Mouse (Mus musculus) cerebellum, adult 11 months (tissue): Measurements from ENCODE around the gene Sh3rf1.

Experiments
- DNase-seq: peaks from one replicate; pipeline ENCODE4 v3.0.0; 2022

Sh3rf1 gene

DNA sequence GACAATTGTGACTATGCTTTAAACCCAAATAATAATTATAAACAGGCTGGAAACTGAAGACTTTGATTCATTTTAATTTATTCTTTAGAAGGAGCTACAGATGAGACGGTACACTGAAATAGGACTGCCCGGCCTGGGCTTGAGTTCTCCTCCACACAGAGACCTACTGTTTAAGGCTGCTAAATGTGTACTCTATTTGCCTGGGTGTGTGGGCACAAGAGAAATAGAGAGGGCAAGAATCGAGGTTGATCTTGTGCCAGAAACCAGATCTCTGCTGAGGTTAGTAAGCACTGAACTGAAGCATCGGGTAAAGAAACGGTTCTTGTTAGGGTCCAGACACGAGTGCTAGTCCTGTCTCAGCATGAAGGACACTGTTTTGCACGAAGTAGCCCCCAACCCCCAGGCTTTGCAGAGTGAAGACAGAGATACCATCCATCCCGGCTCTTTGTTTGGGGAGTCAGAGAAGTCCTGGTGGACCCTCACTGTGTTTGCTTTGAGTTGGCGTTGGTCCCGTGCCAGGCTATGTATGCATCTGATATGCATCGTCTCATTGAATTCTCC is 64.4 kb downstream of the Sh3rf1 start:
- DNase-seq: no peak

DNA sequence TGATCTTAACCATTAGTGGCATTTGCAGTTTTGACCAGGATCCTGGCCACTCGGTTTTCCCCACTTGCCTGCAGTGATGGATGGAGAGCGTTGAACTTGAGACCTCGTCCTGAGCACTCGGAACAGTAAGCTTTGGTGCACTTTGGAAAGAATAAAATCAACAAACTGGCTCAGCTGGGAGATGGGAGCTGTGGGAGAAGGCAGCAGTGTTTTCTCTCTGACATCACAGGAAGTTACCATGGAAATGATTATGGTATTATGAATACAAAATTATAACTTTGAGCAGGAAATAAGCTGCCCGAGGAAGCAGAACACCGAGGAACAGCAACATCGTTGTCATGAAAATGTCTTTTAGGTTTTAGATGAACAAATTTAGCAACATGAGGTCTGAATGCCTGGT is 65.0 kb downstream of the Sh3rf1 start:
- no peak for DNase-seq

GRCm38 (mm10) chr8:61295040-61295439 is 71.4 kb downstream of the Sh3rf1 start:
- no peak for DNase-seq

GRCm38 (mm10) chr8:61295441-61295840 is 71.8 kb downstream of the Sh3rf1 start:
- no peak for DNase-seq

DNA sequence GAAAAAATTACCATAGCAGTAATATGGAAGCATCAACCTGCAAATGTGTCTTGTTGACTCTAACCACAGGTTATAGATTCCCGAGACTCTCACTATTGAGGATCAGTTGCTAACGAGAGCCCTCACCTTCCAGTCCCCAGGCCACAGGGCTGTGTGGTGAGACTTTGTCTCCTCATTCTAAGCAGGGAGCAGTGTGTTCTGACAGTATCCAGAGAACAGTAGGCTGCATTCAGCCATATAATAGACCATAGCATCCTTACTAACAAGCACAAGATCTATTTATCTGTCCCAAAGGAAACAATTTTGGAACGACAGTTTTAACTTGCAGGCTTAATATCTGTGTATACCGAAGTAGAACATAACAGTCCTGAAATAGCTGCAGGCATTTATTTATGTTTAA is 75.2 kb downstream of the Sh3rf1 start:
- DNase-seq: no peak

DNA sequence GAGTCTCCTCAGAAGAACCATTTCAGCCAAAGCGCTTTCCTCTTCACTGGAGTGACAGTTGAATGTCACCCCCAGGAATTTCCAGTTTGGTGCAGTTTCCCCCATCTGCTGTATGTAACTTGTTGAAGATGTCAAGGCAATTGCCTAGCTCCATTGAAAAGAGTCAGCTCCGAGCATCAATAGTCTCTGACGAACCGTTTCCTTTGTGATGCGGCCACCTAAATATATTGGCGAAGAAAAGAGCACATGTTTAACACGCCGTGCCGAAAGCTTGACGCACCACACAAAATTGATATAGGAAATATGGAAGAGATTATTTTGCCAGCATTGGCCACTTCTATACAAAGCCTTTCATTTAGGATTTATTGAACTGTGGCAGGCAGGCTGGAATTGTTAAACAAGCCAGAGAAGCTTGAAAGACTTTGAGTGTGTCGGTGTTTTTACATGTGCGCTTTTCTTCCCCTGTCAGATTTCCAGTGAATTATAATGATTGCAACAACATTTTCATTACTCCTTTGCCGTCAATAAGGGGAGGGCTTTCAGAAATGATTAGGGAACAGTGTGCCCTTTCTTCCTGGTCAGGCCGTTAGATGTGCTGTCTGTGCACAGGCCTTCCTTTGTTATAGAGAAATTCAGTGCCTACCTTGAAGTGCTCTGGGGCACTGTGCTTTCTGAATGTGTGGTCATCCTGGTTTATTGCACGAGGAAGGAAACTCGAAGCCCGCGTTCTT is 77.8 kb downstream of the Sh3rf1 start:
- no peak for DNase-seq

DNA sequence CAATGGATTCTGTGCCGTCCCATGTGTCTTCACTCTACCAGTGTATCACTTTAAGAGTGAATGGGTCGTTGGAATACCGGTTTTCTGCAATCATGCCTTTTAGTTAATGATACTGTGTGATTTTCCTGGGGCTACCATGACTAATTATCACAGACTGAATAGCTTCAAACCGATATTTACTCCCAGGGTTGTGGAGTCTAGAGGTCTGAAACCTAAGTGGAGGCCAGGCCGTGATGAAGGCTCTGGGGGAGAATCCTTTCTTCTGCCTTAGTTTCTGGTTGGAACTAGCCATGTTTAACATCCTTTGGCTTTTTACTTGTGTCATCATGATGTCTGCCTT is 78.3 kb downstream of the Sh3rf1 start:
- DNase-seq: no peak

DNA sequence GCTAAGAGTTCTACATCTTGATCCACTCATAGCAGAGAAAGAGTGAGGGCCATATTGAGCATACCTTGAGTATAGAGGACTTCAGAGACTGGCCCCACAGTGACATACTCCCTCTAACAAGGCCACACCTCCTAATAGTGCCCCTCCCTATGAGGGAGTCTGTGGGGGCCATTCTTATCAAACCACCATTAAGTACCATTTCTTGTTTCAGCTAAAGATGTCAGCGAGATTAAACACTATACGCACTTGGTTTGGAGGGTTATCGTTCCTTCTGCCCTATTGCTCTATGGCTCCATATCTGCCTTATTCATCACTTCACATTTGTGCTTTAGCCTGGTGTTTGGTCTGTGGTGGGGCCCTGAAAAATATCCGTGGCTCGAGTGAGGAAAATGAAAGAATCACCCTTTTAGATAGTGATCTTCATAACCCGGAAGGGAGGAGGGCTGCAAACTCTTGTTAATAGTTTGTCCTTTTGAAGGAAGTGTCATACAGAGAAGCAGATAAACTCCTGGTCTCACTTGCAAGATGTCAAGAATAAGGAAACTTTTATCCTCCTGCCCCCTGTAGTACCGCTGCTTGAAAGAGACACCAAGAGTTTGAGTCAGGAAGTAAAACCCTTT is 81.9 kb downstream of the Sh3rf1 start:
- DNase-seq: no peak

DNA sequence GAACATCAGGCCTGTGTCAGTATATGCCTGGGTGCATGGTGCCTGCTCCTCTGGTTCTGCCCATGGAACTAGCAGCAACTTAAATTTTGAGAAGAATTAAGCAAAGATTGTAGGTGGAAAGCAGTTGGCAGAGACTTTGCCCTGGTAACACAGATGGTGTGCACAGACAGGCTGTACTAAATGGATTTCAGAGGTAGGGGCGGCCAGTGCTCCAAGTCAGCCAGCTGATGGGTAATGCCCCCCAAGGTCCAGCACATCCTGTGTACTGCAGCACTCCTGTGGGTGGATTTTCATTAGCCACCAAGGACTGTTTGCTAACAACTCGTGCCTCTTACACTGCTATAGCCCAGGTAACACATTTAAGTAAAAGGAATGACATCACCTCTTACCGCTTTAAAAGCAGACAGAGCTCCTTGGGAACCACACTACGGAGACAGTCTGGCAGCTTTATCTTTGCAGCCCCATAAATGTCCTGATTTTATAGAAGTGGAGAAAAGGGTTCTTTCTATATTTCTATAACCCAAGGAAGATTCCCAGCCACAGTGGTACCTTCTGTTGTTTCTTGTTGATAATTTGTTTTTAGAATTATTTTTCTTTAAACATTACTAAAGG is 82.9 kb downstream of the Sh3rf1 start:
- no peak for DNase-seq

DNA sequence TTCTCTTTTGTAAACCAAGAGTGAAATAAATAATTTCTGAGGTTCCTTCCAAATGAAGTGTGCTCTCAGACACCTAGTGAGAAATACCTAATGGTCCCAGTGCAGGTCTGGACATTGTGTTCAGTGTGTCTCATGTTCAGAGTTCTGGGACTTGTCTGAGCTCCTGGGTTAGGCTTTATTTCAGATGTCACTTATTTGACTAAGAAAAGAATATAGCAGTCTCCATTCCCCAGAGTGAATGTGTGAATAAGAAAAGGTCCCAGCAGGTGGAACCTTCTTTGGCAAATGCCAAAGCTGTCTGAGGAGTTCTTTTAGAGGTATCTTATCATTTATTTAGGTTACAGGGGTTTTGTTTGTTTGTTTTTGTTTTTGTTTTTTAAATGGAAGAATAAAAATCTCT is 85.2 kb downstream of the Sh3rf1 start:
- DNase-seq: no peak

DNA sequence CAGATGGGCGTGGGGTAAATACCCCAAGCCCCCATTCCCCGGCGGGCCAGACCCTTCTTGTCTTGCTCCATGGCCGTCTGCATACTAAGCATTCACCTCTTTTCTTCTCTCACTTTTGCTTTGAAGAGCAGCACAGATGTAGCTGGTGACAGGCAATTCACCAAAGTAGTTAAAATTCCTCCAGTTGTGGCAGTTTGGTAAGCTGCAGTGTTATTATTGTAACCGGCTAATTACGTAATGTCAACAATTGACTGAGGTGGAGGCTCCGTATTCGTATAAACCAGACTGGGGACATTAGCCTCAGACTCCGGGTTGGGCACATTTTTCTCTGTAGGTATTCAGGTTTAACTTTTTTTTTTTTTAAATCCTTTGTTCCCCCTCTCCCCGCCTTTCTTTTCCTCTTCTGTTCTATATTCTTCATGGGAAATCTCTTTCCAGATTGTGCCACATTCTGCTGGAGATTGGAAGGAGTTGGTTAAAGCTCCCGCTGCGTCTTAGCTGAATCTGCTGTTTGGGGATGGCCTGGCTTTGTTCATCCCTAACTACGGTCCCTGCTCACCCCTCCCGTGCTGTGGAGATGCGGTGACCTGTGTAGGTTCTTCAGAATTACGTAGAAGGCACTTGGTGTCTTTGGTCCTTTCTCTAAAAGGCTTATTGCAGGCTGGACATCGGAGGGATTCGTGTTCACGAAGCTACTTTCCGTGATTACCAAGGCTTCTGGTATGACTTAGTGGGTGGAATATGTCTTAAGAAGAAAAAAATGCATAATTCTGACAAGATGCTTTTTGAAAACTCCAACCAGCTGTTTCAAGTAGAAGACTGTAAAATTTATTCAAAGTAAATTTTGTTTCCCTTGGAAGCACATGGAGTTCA is 86.1 kb downstream of the Sh3rf1 start:
- DNase-seq: no peak

DNA sequence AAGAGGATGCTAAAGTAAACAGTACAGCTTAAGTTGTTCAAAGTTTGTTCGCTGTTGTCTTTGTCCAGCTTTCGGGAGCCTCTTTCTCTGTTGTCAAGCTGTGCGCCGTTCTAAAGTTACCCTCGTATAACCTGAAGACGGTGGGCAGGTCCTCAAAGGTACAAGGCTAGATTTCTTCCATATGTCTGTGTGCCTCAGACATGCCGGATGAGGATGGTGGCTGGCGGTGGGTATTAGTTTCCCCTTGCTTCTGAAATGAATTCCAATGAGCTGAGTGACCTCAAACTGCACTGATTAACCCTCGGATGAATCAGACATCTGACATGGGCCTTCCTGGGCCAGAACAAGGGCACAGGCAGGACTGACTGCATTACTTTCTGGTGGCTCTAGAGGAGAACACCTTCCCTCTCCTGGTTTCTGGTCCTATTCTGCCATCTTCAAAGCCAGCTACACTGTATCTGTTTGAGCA is 86.8 kb downstream of the Sh3rf1 start:
- no peak for DNase-seq

DNA sequence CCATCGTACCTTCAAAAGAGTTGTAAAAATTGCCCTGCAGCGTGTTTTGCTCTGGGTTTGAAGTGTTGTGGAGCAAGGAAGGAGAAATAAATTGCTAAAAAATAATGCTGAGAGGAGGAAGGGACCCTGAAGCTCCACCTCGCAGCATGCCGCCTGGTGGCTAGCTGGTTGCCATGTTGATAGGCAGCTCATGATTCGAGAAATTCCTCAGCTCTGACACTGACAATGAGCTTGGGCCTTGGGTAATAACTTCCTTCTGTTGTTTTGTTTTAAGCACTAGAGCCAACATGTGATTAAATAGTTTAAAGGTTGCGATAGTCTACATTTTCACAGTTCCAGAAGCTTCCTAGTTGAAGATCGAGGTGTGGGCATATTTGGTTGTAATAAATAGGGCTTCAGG is 89.3 kb downstream of the Sh3rf1 start:
- DNase-seq: no peak

DNA sequence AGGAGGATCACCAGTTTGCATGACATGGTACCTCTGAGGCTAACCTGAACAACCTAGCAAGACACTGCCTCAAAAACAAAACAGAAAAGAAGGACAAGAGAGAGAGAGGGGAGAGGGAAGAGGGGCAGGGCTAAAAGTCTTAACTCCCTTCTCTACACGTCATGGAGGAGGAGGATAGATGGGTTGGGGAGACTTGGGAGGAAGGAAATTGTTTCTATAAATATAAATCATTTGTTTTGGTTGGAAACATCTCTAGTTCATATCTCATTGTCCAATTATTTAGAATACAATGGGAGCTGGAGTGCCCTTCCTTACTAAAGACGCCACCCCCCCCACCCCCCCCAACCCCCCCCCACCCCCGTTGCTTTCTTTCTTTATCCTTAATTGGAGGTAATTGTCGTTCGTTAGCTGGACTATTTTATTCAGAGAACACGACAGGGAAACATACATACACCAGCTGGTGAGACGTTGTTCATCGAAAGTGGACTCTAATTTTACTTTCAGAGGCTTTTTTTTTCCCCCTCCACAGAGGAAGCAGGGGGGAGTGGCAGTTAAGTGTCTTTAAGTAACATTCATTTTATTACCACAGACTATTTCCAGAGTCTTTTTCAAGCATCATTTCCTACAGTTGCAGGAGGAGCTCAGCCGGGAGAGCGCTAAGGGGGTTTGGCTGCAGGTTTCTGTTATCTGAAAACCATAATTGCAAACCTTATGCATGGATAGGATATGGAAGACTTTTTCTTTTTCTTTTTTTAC is 92.5 kb downstream of the Sh3rf1 start:
- DNase-seq: no peak

DNA sequence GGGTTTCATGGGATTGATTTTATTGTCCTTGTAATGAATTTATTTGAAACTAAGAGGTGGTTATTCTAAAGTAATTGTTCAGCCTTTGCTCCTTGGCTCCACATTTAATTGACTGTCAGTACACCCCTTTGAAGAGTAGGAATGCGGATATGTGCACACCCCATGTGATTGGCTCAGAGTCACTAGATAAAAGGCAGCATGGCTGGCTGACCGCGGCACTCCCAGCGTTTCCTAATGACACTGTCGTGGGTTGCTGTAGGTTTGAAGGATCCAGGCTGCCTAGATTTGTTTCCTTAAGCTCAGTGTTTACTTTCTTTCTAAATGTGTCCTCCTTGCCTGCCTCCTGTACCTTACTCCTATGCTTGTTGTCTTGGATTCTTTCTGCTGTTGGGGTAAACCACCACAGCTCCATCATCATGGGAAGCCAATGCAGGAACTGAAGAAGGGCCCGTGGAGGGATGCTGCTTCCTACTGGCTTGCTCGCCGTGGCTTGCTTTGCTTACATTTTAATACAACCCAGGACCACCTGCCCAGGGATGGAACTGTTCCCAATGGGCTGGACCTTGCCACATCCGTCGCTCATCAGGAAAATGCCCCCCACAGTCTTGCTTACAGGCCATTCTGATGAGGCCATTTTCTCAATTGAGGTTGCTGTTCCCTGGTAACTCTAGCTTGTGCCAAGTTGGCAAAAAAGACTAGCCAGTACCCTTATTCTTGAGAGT is 93.3 kb downstream of the Sh3rf1 start:
- DNase-seq: no peak

DNA sequence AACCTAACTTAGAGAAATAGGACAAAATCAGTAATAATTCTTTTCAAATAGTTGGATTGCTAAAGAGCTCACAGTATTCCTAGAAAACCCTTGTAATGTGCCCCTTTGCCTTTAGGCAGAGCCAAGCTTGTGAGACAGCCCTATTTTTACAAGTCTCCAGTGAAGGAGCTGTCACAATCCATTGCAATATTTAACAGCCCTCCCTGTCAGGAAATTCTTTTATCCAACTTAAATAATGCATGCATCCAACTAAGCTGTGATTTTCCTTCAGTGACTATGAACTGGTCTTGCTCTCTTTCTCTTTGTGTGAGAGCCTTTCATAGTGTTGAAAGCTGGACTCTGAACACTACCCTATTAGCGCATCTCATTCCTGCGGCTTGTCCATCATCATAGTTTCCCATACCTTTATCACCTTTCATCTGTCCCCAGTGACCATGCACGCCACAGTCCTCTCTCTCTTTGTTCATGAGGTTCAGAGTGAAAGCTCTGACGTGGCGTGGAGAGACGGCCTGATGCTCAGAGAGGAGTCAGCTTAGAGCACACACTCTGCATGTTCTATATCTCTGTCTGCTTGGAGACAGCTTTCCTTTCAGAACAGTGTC is 94.0 kb downstream of the Sh3rf1 start:
- DNase-seq: no peak

DNA sequence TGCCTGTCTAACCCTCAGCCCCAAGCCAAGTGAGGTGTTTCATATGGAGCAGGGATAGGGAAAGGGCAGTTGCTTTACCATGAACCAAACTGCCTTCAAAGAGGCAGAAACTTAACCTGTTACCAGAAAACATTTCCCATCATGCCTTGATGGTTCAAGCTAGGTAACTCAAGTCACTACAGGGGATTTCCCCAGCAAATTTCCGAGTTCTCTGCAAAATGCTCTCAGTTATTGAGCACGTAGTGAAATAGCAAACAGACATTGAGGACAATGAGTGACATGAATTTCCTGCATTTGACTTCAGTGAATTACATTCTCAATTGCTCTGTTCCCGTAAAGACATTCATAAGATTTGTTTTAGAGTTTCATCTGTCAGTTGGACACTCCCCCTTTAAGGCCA is 97.5 kb downstream of the Sh3rf1 start:
- no peak for DNase-seq

- DNase-seq: no peak
These were observed 98.1 kb downstream of the Sh3rf1 start for GRCm38 (mm10) chr8:61321780-61322179.

- no peak for DNase-seq
These were observed 98.8 kb downstream of the Sh3rf1 start for GRCm38 (mm10) chr8:61322462-61322861.

DNA sequence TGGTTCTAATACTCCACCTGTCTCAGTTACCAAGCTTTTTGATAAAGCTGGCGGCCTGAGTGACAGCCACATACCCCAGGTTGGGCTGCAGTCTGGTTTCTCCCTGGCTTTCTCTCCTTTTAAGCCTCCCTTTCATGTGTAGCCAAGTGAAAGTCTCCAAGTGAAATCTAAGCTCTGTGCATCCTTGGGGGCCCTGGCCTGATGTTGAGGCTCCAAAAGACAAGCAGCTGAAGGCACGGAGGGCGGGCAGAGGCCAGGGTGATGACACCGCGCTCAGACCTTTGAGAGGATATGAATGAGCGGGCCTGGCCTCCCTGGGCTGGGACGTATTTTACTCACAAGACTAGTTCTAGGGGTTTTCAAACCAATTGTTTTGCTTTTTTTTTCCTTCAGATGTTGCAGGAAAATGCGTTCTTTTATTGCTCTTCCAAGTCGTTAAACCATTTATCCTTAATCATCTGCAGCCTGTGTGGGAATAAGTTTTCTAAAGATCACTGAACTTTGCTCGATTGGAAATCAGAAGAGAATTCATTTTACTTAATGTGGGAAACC is 100.8 kb downstream of the Sh3rf1 start:
- no peak for DNase-seq
